ENCODE assay signal across 7 mouse cellular contexts in the genomic region with DNA sequence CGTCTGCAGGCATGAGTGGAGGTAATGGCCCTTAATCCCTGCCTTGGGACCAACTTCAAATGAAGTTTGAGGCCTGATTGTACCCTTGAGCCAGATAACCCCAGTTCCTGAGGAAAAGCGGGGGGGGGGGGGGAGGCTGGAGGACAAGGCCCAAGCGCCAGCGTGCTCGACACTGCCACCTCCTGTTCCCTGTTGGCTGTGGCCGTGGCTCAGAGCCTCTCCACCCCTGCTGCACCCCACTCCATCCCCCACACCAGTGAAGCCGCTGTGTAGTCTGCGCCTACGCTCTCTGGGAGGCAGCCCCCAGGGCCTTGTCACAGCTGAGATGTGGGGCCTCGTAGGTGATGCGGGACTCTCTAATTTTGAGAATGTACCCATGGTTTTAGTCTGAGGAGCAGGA. TPM values are rescaled to one million over a fixed set of nuclear protein-coding genes. Genes with fewer than 3 reads are reported as not detected.
DNase-seq lines count a peak whose midpoint lies in the region; ATAC-seq and TF ChIP-seq lines count a peak whose summit lies in the region.

No protein-coding gene starts in this region.

- H3K36me3 ChIP-seq in hindbrain, embryonic 14.5 days (replicated peaks; ENCODE audit: control insufficient read depth, insufficient read depth) = peaks cover 26% of the 10 kb centered on the region
- H3K36me3 ChIP-seq in megakaryocyte, embryonic 14.5 days (replicated peaks; ENCODE audit: low read length) = peaks cover 75% of the 10 kb centered on the region

- 0 out of 2 replicates have a peak overlapping the region, but pooled peaks have one; percentile 19 for H3K9ac ChIP-seq in hindbrain, embryonic 14.5 days

- POLR2A ChIA-PET in Patski (lab: Charles Lee) = interaction anchor here (0.7 kb wide), 1 partner anchor 225 kb away, joined by 4 read pairs; no protein-coding TSS in a partner anchor

- TF ChIP-seq CTCF in Patski (IDR thresholded peaks at IDR 0.05) = no peak
- TF ChIP-seq CTCF in gastrocnemius, adult 2 months (IDR thresholded peaks at IDR 0.05) = peak; percentile 66
- TF ChIP-seq CTCF in left cerebral cortex, adult 2 months (IDR thresholded peaks at IDR 0.05) = peak; percentile 62

- CTCF ChIA-PET in Patski (lab: Charles Lee) = interaction anchor here (0.7 to 1.7 kb wide), 6 partner anchors 9 to 308 kb away, joined by 3 to 6 read pairs (median 3); no protein-coding TSS in a partner anchor

- no peak overlapping the region for H3K27ac ChIP-seq in gastrocnemius, adult 2 months
- H3K27ac ChIP-seq in hindbrain, embryonic 14.5 days = no peak overlapping the region
- H3K27ac ChIP-seq in left cerebral cortex, adult 2 months = no peak overlapping the region

- no peaks in the 10 kb centered on the region; the same call in 1 of the 2 replicates for H3K4me1 ChIP-seq in hindbrain, embryonic 14.5 days (replicated peaks; ENCODE audit: control insufficient read depth, insufficient read depth, low read length)
- H3K4me1 ChIP-seq in megakaryocyte, embryonic 14.5 days = peaks cover 24% of the 10 kb centered on the region

- DNase-seq in Patski (ENCODE audit: low read depth, low spot score) = no peak
- DNase-seq in cerebellum, postnatal 14 days = peak; percentile 73 to 87
- peak; percentile 84 for DNase-seq in gastrocnemius, adult 2 months
- DNase-seq in hindbrain, embryonic 14.5 days (ENCODE audit: low spot score) = peak; percentile 62
- DNase-seq in left cerebral cortex, adult 2 months (ENCODE audit: extremely low spot score in 1 of 2, low spot score in 2 of 2) = peak; percentile 75 to 76
- peak; percentile 75 to 77 for DNase-seq in right cerebral cortex, adult 2 months (ENCODE audit: low spot score in 2 of 2)

- WGBS in hindbrain, embryonic 14.5 days = 9% methylated on average over 9 of the region's 11 CpGs

- ATAC-seq in Patski = peak; percentile 55
- ATAC-seq in hindbrain, embryonic 14.5 days (ENCODE audit: low FRiP score) = peak; percentile 49; the same call in 1 of the 2 replicates

- H3K4me3 ChIP-seq in gastrocnemius, adult 2 months = no peak overlapping the region
- H3K4me3 ChIP-seq in hindbrain, embryonic 14.5 days (replicated peaks; ENCODE audit: low read length) = no peak overlapping the region
- no peak overlapping the region for H3K4me3 ChIP-seq in left cerebral cortex, adult 2 months
- peak overlapping the region; percentile 42 for H3K4me3 ChIP-seq in megakaryocyte, embryonic 14.5 days (replicated peaks)

- H3K27me3 ChIP-seq in Patski = no peaks in the 10 kb centered on the region
- no peaks in the 10 kb centered on the region for H3K27me3 ChIP-seq in hindbrain, embryonic 14.5 days (ENCODE audit: control insufficient read depth, insufficient read depth, low read length)
- H3K27me3 ChIP-seq in megakaryocyte, embryonic 14.5 days (replicated peaks) = no peaks in the 10 kb centered on the region

- H3K4me2 ChIP-seq in hindbrain, embryonic 14.5 days (replicated peaks) = no peak overlapping the region

- no peaks in the 10 kb centered on the region for H3K9me3 ChIP-seq in hindbrain, embryonic 14.5 days (ENCODE audit: control insufficient read depth, low read length)
- H3K9me3 ChIP-seq in megakaryocyte, embryonic 14.5 days = no peaks in the 10 kb centered on the region

- in situ Hi-C loops in Patski (cut with MboI; ENCODE audit: low pct_unique_long_range_greater_than_20kb) = loop anchor here (10.0 kb wide), 1 partner anchor 308 kb away; no protein-coding TSS in a partner anchor

- intact Hi-C loops in gastrocnemius, adult 2 months (cut with DNase I) = loop anchor here (2.0 to 10.0 kb wide), 2 partner anchors 26 to 298 kb away; no protein-coding TSS in a partner anchor
- intact Hi-C loops in left cerebral cortex, adult 2 months (cut with DNase I) = loop anchor here (2.0 kb wide), 1 partner anchor 308 kb away; no protein-coding TSS in a partner anchor

RNA-seq across cellular contexts. Expression of a gene that starts 9.7 kb away (rescaled TPM):
- 90.6 TPM for polyA plus RNA-seq in Patski (2021)
- 10 to 100 TPM; 34.3 to 41.3 TPM for total RNA-seq in gastrocnemius, adult 2 months (2021)
- polyA plus RNA-seq in hindbrain, embryonic 14.5 days (2014; fragmentation: Nextera tagmentation; extraction: Ambion mirVana) = 64.7 and 68.2 TPM in 2 replicates
- total RNA-seq in left cerebral cortex, adult 2 months (2021) = 100 to 1,000 TPM; 147 to 159 TPM
- polyA plus RNA-seq in megakaryocyte, embryonic 14.5 days (2012; ENCODE audit: insufficient read depth, low replicate concordance) = 23.5 and 59.4 TPM in 2 replicates

RNA-seq across cellular contexts. Expression of a gene that starts 23.6 kb away (rescaled TPM):
- polyA plus RNA-seq in Patski (2021) = 75.3 TPM
- total RNA-seq in gastrocnemius, adult 2 months (2021) = 10 to 100 TPM; 22.8 to 29.1 TPM
- polyA plus RNA-seq in hindbrain, embryonic 14.5 days (2014; fragmentation: Nextera tagmentation; extraction: Ambion mirVana) = 31.4 and 34.8 TPM in 2 replicates
- total RNA-seq in left cerebral cortex, adult 2 months (2021) = 10 to 100 TPM in 1 of 2 experiments, 1 to 10 TPM in 1; 9.0 to 10.2 TPM
- polyA plus RNA-seq in megakaryocyte, embryonic 14.5 days (2012; ENCODE audit: insufficient read depth, low replicate concordance) = 4.7 and 8.1 TPM in 2 replicates

RNA-seq across cellular contexts. Expression of a gene that starts 36.3 kb away (rescaled TPM):
- 97.2 TPM for polyA plus RNA-seq in Patski (2021)
- 10 to 100 TPM; 16.0 to 16.3 TPM for total RNA-seq in gastrocnemius, adult 2 months (2021)
- polyA plus RNA-seq in hindbrain, embryonic 14.5 days (2014; fragmentation: Nextera tagmentation; extraction: Ambion mirVana) = 143 and 145 TPM in 2 replicates
- 10 to 100 TPM; 86.5 to 95.1 TPM for total RNA-seq in left cerebral cortex, adult 2 months (2021)
- 69.1 and 81.7 TPM in 2 replicates for polyA plus RNA-seq in megakaryocyte, embryonic 14.5 days (2012; ENCODE audit: insufficient read depth, low replicate concordance)

RNA-seq across cellular contexts. Expression of a gene that starts 59.5 kb away (rescaled TPM):
- 466 TPM for polyA plus RNA-seq in Patski (2021)
- total RNA-seq in gastrocnemius, adult 2 months (2021) = 10 to 100 TPM; 39.2 to 43.1 TPM
- 112 and 129 TPM in 2 replicates for polyA plus RNA-seq in hindbrain, embryonic 14.5 days (2014; fragmentation: Nextera tagmentation; extraction: Ambion mirVana)
- 10 to 100 TPM; 58.4 to 63.1 TPM for total RNA-seq in left cerebral cortex, adult 2 months (2021)
- 127 and 215 TPM in 2 replicates for polyA plus RNA-seq in megakaryocyte, embryonic 14.5 days (2012; ENCODE audit: insufficient read depth, low replicate concordance)
